Mouse (Mus musculus): ENCODE measurements at regions not wholly inside any gene's neighbourhood (a gene's known extent, or its start where the extent isn't known, plus 50 kb on each side); places are given as distances from the start of the nearest gene placed in this dataset.

GRCm38 (mm10) chrX:103556681-103557490 is 73.5 kb upstream of the Zcchc13 start:
- peaks cover 2% of the 10 kb centered on the region; the same call in 1 of the 2 replicates for H3K4me1 ChIP-seq (ENCODE audit: control insufficient read depth, insufficient read depth, low read length)
- H3K27ac ChIP-seq (ENCODE audit: insufficient read depth, low read length), result peak overlapping the region; percentile 40
- no peak overlapping the region for H3K4me3 ChIP-seq (ENCODE audit: insufficient read depth, low read length)
- TF ChIP-seq POLR2A (IDR thresholded peaks at IDR 0.05; ENCODE audit: low read depth, low read length), result no peak
- TF ChIP-seq CTCF (IDR thresholded peaks at IDR 0.05; ENCODE audit: borderline replicate concordance, insufficient read depth, low read length), result no peak

GRCm38 (mm10) chrX:103557496-103557895 is 72.9 kb upstream of the Zcchc13 start:
- peaks cover 2% of the 10 kb centered on the region; the same call in 1 of the 2 replicates for H3K4me1 ChIP-seq (ENCODE audit: control insufficient read depth, insufficient read depth, low read length)
- H3K27ac ChIP-seq (ENCODE audit: insufficient read depth, low read length), result no peak overlapping the region
- TF ChIP-seq POLR2A (IDR thresholded peaks at IDR 0.05; ENCODE audit: low read depth, low read length), result no peak
- no peak for TF ChIP-seq CTCF (IDR thresholded peaks at IDR 0.05; ENCODE audit: borderline replicate concordance, insufficient read depth, low read length)
- no peak overlapping the region for H3K4me3 ChIP-seq (ENCODE audit: insufficient read depth, low read length)

- no peak overlapping the region for H3K27ac ChIP-seq (ENCODE audit: insufficient read depth, low read length)
Observed at GRCm38 (mm10) chrX:103563531-103564246, 66.7 kb upstream of the Zcchc13 start.

GRCm38 (mm10) chrX:103573344-103573743 is 57.0 kb upstream of the Zcchc13 start:
- H3K27ac ChIP-seq (ENCODE audit: insufficient read depth, low read length), result no peak overlapping the region
- no peaks in the 10 kb centered on the region for H3K4me1 ChIP-seq (ENCODE audit: control insufficient read depth, insufficient read depth, low read length)
- H3K4me3 ChIP-seq (ENCODE audit: insufficient read depth, low read length), result no peak overlapping the region
- no peak for TF ChIP-seq CTCF (IDR thresholded peaks at IDR 0.05; ENCODE audit: borderline replicate concordance, insufficient read depth, low read length)
- TF ChIP-seq POLR2A (IDR thresholded peaks at IDR 0.05; ENCODE audit: low read depth, low read length), result no peak

More at GRCm38 (mm10) chrX:103563531-103564246, 66.7 kb upstream of the Zcchc13 start:
- TF ChIP-seq POLR2A (IDR thresholded peaks at IDR 0.05; ENCODE audit: low read depth, low read length) (no peak), CTCF (IDR thresholded peaks at IDR 0.05; ENCODE audit: borderline replicate concordance, insufficient read depth, low read length) (no peak)
- Histone ChIP-seq H3K4me3 (ENCODE audit: insufficient read depth, low read length) (no peak overlapping the region), H3K4me1 (ENCODE audit: control insufficient read depth, insufficient read depth, low read length) (no peaks in the 10 kb centered on the region; the same call in 1 of the 2 replicates)

- H3K4me3 ChIP-seq (ENCODE audit: insufficient read depth, low read length), result no peak overlapping the region
- H3K4me1 ChIP-seq (ENCODE audit: control insufficient read depth, insufficient read depth, low read length), result no peaks in the 10 kb centered on the region
- no peak overlapping the region for H3K27ac ChIP-seq (ENCODE audit: insufficient read depth, low read length)
- TF ChIP-seq POLR2A (IDR thresholded peaks at IDR 0.05; ENCODE audit: low read depth, low read length), result no peak
- TF ChIP-seq CTCF (IDR thresholded peaks at IDR 0.05; ENCODE audit: borderline replicate concordance, insufficient read depth, low read length), result no peak
Observed at GRCm38 (mm10) chrX:103579484-103579883, 50.9 kb upstream of the Zcchc13 start.
